Mouse (Mus musculus): ENCODE measurements at regions not wholly inside any gene's neighbourhood (a gene's known extent, or its start where the extent isn't known, plus 50 kb on each side); places are given as distances from the start of the nearest gene placed in this dataset.

DNA sequence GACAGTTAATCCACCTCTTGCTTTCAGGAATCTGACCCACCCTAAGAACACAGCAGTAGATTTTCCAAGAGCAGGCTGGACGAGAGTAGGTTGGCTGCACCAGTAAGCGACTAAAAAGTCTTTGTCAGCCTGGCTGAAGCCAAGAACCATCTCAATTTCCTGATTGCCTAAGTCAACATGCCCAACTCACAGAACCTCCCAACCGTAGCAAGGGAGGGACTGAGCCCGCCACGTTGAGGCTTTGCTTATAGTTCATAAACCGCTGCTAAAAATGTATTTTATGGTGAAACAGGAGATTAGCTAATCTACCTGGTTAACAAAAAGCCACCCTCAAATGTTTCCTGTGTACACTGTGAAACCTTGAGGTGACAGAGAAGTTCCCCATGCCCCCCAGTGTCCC is 115.4 kb upstream of the Tbl1xr1 start:
- DNase-seq (ENCODE audit: low spot score in 2 of 2): no peak

GRCm38 (mm10) chr3:21961746-21962145 is 114.7 kb upstream of the Tbl1xr1 start:
- DNase-seq (ENCODE audit: low spot score in 2 of 2): no peak

DNA sequence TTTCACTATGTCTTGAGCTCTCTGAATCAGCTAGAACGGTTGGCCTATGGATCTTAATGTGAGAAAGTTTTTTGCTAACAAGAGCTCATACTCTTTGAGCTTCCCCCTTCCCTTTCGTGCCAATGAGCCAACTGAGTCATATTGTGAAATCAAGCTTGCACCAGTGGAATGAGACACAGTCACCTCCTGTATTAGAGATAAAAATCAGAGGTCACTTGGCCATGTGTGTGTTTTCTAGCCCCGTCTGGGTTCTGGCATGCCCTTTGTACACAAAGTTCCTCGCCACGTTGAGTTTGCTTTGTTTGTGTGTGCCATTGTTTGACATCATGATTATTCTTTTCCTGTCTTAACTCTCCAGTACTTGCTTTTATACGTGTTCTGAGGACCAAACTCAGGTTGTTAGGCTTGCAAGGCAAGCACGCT is 114.1 kb upstream of the Tbl1xr1 start:
- DNase-seq (ENCODE audit: low spot score in 2 of 2): no peak

- no peak for DNase-seq (ENCODE audit: low spot score in 2 of 2)
Measured at GRCm38 (mm10) chr3:21962921-21963732, 113.3 kb upstream of the Tbl1xr1 start.

DNA sequence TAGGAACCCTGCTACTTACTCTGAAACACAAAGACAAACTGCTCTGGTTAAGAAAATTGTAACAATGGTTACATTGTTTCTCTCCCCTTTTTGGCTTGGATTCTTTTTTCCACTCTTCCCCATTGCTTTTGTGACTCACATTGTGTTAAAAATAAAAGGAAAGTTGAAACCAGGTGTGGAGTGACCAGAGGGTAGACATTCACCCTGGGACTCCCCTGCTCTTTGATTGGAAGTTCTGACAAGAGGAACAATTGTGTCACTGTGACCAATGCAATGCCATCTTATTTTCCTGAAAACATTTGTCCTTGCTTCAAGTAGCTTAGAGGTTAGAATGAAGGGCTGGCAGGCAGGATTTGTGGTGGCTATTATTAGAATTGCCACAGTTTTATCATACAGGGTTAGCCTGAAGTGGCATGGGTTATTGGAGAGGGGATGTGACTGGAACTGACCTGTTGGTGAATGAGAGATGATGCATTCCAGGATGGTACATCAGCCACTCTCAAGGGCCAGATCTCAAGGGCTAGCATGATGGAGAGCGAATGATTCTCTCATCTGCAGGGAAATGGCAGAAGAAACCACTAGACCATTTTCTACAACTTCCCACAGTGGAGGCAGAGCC is 112.6 kb upstream of the Tbl1xr1 start:
- no peak for DNase-seq (ENCODE audit: low spot score in 2 of 2)

DNA sequence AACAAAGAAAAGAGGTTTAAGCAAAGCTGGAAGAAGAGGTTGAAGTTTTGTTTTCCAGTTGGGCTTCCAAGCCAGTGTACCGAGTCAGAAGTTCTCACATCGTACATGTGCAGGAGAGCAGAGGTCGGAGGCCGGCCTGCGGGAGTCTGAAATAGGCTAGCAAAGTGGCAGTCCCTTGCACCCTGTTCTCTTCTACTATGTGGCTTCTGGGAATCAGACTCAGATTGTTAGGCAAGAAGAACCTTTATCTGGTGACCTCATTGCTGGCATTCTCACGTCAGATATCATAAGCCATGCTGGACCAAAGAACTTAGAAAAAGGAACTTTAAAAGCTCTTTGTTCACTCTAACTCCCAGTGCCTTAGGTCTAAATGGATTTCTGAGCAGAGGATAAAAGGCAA is 112.0 kb upstream of the Tbl1xr1 start:
- DNase-seq (ENCODE audit: low spot score in 2 of 2): no peak

- DNase-seq (ENCODE audit: low spot score in 2 of 2): no peak
Measured at GRCm38 (mm10) chr3:21965556-21965955, 110.9 kb upstream of the Tbl1xr1 start.

DNA sequence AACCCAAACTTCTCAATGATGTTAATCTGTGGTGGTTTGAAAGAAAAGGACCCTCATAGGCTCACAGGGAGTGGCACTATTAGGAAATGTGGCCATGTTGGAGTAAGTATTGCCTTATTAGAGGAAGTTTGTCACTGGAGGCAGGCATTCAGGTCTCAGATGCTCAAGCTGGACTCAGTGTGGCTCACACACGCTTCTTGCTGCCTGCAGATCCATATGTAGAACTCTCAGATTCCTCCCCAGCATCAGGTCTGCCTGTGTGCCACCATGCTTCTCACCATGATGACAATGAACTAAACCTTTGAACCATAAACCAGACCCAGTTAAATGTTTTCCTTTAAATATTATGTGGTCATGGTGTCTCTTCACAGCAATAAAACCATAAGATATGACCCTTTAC is 104.7 kb upstream of the Tbl1xr1 start:
- no peak for DNase-seq (ENCODE audit: low spot score in 2 of 2)

DNA sequence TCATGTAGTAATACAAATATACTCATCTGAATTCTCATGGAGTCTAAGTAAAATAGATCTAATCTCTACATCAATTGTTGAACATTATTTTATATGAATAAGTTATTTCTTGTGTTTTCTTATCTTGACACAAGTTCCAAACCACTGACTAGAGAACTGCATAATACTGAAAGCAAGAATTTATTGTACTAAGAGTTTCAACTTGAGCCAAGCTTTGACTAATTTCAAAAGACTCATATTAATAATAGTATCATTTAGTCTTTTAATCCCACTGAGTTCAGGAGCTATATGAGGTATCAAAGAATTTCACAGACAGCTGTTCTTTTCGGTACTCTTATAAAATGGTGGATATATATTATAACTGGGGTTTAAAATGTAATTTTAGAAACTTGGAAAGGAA is 103.3 kb upstream of the Tbl1xr1 start:
- no peak for DNase-seq (ENCODE audit: low spot score in 2 of 2)

DNA sequence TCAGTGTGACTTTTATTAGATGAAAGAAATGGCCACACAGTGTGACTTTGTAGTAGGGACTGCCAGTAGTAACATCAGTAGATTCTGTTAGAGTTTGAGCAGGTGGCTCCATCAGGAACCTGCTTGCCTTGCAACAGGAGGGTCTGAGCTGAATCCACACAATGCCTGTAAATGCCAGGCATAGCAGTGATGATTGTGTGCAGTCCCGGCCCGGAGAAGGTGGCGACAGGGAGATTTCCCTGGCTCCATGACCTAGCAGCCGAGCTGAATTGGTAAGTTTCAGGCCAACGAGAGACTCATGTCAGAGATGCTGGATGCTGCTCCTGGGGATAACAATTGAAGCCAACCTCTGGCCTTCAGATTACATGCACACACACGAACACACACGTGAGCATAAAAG is 102.8 kb upstream of the Tbl1xr1 start:
- no peak for DNase-seq (ENCODE audit: low spot score in 2 of 2)

- DNase-seq (ENCODE audit: low spot score in 2 of 2): no peak
Measured at GRCm38 (mm10) chr3:21974766-21975165, 101.7 kb upstream of the Tbl1xr1 start.

- no peak for DNase-seq (ENCODE audit: low spot score in 2 of 2)
Measured at GRCm38 (mm10) chr3:21977775-21978174, 98.7 kb upstream of the Tbl1xr1 start.

DNA sequence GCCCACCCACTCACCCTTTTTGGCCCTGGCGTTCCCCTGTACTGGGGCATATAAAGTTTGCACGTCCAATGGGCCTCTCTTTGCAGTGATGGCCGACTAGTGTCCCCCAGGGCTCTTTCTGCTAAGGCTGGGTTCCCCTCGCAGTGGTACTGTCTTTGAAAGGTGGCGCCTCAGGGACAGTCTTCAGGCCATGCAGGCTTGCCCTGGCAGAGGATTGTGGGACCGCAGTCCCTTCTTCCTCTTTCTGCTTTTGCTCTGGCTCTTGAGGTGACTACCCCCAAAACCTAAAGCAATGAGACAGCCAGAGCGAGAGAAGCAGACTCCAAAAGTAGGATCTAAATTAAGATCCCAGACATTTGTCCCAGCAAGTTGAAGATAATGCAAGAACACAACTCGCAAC is 93.5 kb upstream of the Tbl1xr1 start:
- DNase-seq (ENCODE audit: low spot score in 2 of 2): no peak

DNA sequence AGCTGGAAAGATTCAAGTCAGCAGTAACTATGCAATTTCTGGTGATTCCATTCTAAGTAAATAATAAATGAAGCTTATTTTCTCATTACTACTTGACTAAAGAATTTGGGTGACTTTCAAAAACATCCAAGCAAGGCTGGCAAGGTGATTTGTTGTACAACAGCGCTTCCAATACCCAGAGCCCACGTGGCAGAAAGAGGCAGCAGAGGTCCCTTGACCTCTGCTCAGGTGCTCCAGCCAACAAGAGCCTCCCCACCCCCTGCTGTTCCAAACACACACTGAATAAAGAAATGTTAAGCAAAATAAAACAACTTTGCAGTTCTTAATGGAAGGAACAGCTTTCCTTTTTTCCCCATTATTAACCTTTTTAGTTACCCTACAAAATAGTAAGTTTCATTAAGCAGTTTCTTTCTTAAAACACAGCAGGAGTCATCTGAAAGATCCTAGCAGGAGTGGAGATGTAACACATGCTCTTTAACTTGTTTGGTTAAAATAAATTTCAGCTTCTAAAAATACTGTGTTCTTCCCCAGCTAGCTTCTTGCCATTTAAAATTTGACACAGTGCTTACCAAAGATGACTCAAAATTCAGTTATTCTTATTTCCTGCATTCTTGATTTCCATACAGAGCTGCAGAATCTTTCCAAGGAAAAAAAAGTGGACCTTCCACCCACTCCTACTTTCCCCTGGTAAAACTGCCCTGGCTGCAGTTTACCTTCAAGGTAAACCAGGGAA is 92.3 kb upstream of the Tbl1xr1 start:
- DNase-seq (ENCODE audit: low spot score in 2 of 2): no peak

- no peak for DNase-seq (ENCODE audit: low spot score in 2 of 2)
Measured at GRCm38 (mm10) chr3:21984807-21985206, 91.6 kb upstream of the Tbl1xr1 start.

- no peak for DNase-seq (ENCODE audit: low spot score in 2 of 2)
Measured at GRCm38 (mm10) chr3:21986164-21986892, 90.1 kb upstream of the Tbl1xr1 start.

DNA sequence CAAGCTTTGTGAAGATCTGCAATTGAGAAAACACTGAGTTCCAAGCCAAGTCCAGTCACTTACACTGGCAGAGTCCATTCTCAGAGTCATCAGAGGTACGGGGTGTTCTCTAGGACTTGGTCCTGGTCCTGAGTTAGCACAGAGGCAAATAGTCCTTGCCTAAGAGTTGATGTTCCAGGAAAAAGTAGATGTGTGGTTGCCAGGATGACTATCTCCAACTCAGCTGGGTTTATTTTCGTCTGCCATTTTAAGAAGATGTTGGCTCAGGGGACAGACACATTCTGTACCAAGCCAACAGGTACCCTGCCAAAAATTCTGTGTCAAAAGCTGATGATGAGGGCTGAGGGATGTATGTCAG is 89.6 kb upstream of the Tbl1xr1 start:
- no peak for DNase-seq (ENCODE audit: low spot score in 2 of 2)

- DNase-seq (ENCODE audit: low spot score in 2 of 2): no peak
Measured at GRCm38 (mm10) chr3:21987455-21988009, 88.9 kb upstream of the Tbl1xr1 start.

GRCm38 (mm10) chr3:21988010-21988531 is 88.4 kb upstream of the Tbl1xr1 start:
- DNase-seq (ENCODE audit: low spot score in 2 of 2): peak; percentile 9 to 61

GRCm38 (mm10) chr3:21990526-21990925 is 85.9 kb upstream of the Tbl1xr1 start:
- no peak for DNase-seq (ENCODE audit: low spot score in 2 of 2)

- no peak for DNase-seq (ENCODE audit: low spot score in 2 of 2)
Measured at GRCm38 (mm10) chr3:21991681-21992152, 84.7 kb upstream of the Tbl1xr1 start.

Data from left cerebral cortex, adult 8-10 months (tissue).